Mouse (Mus musculus) small intestine, adult 2 months (tissue): ENCODE measurements around the gene D7Ertd443e. TPM values are rescaled to one million over a fixed set of nuclear protein-coding genes. Genes with fewer than 3 reads are reported as not detected.

ENCODE experiments used
- H3K27ac ChIP-seq: fragments of 200-500 bp; 2 replicates; pipeline ENCODE4 v1.5.1; 2012; ENCODE audit warnings: low read depth, low read length, control low read depth, inconsistent platforms; ENCODE audit not compliant: insufficient read depth
- H3K27me3 ChIP-seq: fragments of 200-500 bp; 2 replicates; pipeline ENCODE4 v1.6.1; 2012; ENCODE audit warnings: mild to moderate bottlenecking, moderate library complexity, low read length, inconsistent platforms; ENCODE audit not compliant: control insufficient read depth, insufficient read depth
- H3K36me3 ChIP-seq: fragments of 200-500 bp; 2 replicates; pipeline ENCODE4 v1.6.1; 2012; ENCODE audit warnings: mild to moderate bottlenecking, low read length, control low read depth, inconsistent platforms; ENCODE audit not compliant: control insufficient read depth, insufficient read depth
- H3K4me1 ChIP-seq: fragments of 200-500 bp; 2 replicates; pipeline ENCODE4 v1.6.1; 2012; ENCODE audit warnings: low read length, inconsistent platforms, mixed read lengths; ENCODE audit not compliant: control insufficient read depth, insufficient read depth, insufficient read length
- H3K4me3 ChIP-seq: fragments of 200-500 bp; 2 replicates; pipeline ENCODE4 v1.5.1; 2012; ENCODE audit warnings: low read depth, mild to moderate bottlenecking, control low read depth, inconsistent platforms, low read length, moderate library complexity
- CTCF ChIP-seq: fragments of 200-500 bp; IDR thresholded peaks from 2 replicates; pipeline ENCODE4 v1.5.1; 2012; ENCODE audit warnings: low read depth, mild to moderate bottlenecking, control low read depth, inconsistent platforms, low read length, moderate library complexity, mixed read lengths; ENCODE audit not compliant: insufficient replicate concordance, insufficient read length; ENCODE audit errors: extremely low read depth
- POLR2A ChIP-seq: fragments of 200-500 bp; IDR thresholded peaks from 2 replicates; pipeline ENCODE4 v1.6.1; 2012; ENCODE audit warnings: low read depth, mild to moderate bottlenecking, control low read depth, inconsistent platforms, low read length, moderate library complexity
- WGBS: fragments of 180-500 bp; shearing (Covaris S2); methylation state at CpG from one replicate; pipeline ENCODE4 v1.1.7; 2018; 5-methylcytosine and 5-hydroxymethylcytosine counted together
- polyA plus RNA-seq: library from polyadenylated mRNA; depleted of rRNA; stranded (reverse); fragments of >200 nt; gene quantifications from 2 replicates; pipeline ENCODE4 v1.2.3, GENCODE M21; 2012; rRNA removed

D7Ertd443e gene
- polyA plus RNA-seq, 1 experiment = not detected

GRCm38 (mm10) chr7:134227773-134228455, 157.5 kb downstream of the D7Ertd443e start:
- WGBS = 58% methylated on average over 13 of the region's 13 CpGs
- H3K4me3 ChIP-seq = no peak overlapping the region
- no peaks in the 10 kb centered on the region for H3K36me3 ChIP-seq
- TF ChIP-seq CTCF (no peak), POLR2A (no peak)
- H3K27ac ChIP-seq = no peak overlapping the region
- peaks cover 11% of the 10 kb centered on the region for H3K27me3 ChIP-seq
- no peaks in the 10 kb centered on the region for H3K4me1 ChIP-seq

DNA sequence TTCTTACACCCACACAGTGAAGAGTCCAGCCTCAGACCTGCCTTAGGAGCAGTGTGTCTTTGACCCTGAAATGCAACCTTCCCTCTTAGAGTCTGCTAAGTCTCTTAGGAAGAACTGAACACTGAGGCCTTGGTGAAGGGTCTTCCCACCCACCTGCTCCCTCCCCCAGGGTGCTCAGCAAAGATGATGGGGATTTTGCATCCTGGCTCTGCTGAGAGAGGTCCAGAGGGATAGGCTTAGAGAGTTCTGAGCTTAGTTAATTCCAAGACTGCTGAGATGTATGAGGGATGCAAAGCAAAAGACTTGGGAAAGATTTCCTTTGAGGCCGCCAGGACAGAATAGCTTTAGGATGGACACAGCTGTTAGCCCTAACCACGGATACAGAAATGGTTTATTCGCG, 158.4 kb downstream of the D7Ertd443e start:
- Histone ChIP-seq H3K36me3 (no peaks in the 10 kb centered on the region), H3K4me3 (no peak overlapping the region), H3K4me1 (no peaks in the 10 kb centered on the region), H3K27me3 (peaks cover 11% of the 10 kb centered on the region), H3K27ac (no peak overlapping the region)
- WGBS = 84% methylated on average over 4 of the region's 4 CpGs
- TF ChIP-seq POLR2A (no peak), CTCF (no peak)

DNA sequence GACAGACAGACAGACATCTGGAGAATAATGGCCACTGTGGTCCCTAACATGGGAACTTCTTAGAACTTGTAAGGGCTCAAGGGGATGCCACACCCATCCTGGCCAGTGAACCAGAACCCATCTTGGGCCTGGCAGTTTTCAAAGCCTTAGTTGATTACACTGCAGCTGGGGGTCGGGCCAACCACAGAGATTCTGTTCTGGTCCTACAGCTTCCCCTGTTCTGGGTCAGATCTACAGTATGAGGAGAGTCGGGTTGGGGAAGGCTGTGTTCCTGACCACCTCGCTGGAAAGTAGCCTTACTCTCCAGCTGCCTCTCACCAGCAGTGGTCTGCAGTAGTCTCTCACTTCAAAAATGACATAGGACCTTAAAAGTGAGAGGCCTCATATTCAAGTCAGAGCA, 159.2 kb downstream of the D7Ertd443e start:
- TF ChIP-seq CTCF (no peak), POLR2A (no peak)
- H3K27me3 ChIP-seq = peaks cover 11% of the 10 kb centered on the region
- no peak overlapping the region for H3K27ac ChIP-seq
- no peak overlapping the region for H3K4me3 ChIP-seq
- no peaks in the 10 kb centered on the region for H3K4me1 ChIP-seq
- no peaks in the 10 kb centered on the region for H3K36me3 ChIP-seq
- 71% methylated on average over 3 of the region's 3 CpGs for WGBS

DNA sequence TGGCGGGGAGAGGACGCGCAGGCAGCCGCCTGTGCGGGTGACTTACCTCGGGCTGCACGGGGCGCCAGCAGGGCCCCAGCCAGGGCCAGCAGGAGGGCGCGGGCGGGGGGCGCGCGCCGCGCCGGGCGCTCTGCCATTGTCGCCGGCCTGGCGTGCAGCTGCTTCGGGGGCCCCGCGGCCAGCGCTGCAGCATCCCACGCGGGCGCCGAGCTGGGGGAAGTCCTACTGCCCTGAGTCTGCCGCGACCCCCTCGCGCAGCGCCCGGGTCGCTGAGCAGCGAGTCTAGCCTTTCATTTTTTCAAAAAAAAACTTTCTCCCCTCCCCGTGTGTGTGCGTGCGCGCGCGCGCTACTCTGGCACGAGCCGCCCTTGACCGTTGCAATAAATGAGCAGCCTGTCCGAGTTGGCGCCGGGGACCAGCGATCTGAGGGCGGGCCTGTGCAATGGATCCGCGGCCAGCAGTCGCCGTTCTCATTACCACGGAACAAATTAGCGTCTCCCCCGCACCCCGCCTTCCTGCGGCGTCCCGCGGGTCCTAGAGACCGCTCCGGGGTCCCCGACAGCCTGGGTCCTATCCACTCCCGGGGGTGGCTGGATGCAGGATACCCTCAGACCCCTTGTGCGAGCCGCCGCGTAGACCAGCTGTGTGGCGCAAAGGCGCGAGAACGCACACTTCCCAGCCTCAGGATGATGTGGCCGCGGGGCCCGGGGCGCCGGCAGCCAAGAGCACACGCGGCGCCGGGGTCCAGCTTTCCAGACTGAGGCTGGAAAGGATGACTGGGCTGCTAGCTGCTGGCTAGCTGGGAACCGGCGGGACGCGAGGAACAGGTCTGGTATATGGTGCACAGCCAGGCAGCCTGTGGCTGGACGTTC, 160.5 kb downstream of the D7Ertd443e start:
- H3K27ac ChIP-seq = no peak overlapping the region
- 2% methylated on average over 90 of the region's 90 CpGs for WGBS
- peak overlapping the region; percentile 54 for H3K4me3 ChIP-seq
- H3K27me3 ChIP-seq = peaks cover 11% of the 10 kb centered on the region
- no peaks in the 10 kb centered on the region for H3K36me3 ChIP-seq
- TF ChIP-seq CTCF (no peak), POLR2A (no peak)
- no peaks in the 10 kb centered on the region for H3K4me1 ChIP-seq

DNA sequence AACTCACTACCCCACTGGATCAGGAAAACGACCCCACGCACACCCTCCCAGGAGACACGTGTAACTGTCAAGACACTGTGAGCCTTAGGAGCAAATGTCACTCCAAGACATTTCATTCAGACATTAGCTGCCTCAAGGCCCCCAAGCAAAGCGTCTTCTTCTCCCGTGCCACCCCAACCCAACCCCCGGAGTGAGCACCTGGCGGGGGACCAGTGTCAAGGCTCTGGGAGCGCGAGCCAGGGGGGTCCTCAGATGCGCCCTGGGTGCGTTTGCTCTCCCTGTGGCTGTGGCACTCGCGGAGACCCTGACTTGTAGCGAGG, 161.1 kb downstream of the D7Ertd443e start:
- Histone ChIP-seq H3K4me1 (no peaks in the 10 kb centered on the region), H3K27ac (no peak overlapping the region), H3K4me3 (peak overlapping the region; percentile 54), H3K27me3 (peaks cover 11% of the 10 kb centered on the region), H3K36me3 (no peaks in the 10 kb centered on the region)
- TF ChIP-seq POLR2A (no peak), CTCF (no peak)
- whole genome bisulfite sequencing = 1% methylated on average over 14 of the region's 14 CpGs

DNA sequence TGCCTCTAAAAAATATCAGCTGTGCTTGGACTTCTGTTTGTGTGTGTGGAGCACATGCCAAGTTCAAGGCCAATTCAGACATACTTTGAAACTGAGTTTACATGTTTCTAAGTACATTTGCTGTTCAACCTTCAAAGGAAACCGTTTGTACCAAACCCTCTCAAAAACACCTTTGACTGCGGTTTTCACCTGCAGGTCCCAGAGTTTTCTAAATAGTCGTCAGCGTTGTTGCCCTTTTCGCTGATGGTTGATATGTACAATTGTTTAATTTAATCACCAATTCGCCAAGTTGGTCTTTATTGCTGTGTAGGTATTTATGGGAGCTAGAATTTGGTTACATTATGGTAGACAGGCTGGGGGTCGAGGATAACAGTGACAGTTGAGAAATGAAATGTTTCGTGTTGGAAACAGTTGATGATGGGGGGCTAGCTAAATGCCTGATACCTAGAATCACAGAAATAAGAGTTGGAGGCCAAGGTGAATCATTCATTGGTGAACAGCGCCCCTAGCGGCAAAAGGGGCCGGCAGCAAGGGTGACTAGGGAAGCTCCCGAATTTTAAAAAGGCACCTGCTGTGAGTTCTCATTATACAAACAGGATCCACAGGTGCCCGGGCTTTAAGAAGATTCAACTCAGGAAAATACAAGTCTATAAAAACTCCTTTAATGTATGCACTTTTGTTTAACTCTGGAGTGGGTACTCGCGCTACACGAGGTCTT, 161.9 kb downstream of the D7Ertd443e start:
- no peak overlapping the region for H3K4me3 ChIP-seq
- WGBS = 27% methylated on average over 16 of the region's 16 CpGs
- H3K4me1 ChIP-seq = no peaks in the 10 kb centered on the region
- H3K36me3 ChIP-seq = no peaks in the 10 kb centered on the region
- TF ChIP-seq POLR2A (no peak), CTCF (peak; percentile 69; the same call in 1 of the 2 replicates)
- H3K27ac ChIP-seq = no peak overlapping the region
- peaks cover 11% of the 10 kb centered on the region for H3K27me3 ChIP-seq

Other genes starting within 250 kb of the D7Ertd443e start
- gene Adam12, start 153.5 kb downstream of the D7Ertd443e start, polyA plus RNA-seq = 0.25 TPM in 2 replicates